Mouse (Mus musculus) liver, embryonic 15.5 days (tissue): ENCODE measurements around the gene Ccne1. TPM values are rescaled to one million over a fixed set of nuclear protein-coding genes. Genes with fewer than 3 reads are reported as not detected.

Experiments
- ATAC-seq: fragments of 200-750 bp; cut with Nextera tagmentation; 2 replicates; pipeline ENCODE4 v1.8.0; 2017; ENCODE audit warnings: moderate number of reproducible peaks, mild to moderate bottlenecking, moderate library complexity; ENCODE audit not compliant: insufficient read depth
- H3K27ac ChIP-seq: fragments of 300-500 bp; sonication (generic); replicated peaks from 2 replicates; pipeline ENCODE4 v1.5.1; 2015; ENCODE audit warnings: mild to moderate bottlenecking, inconsistent platforms
- H3K27me3 ChIP-seq: fragments of 300-500 bp; sonication (generic); 2 replicates; pipeline ENCODE4 v1.6.1; 2015; ENCODE audit warnings: mild to moderate bottlenecking, inconsistent platforms
- H3K36me3 ChIP-seq: fragments of 300-500 bp; sonication (generic); replicated peaks from 2 replicates; pipeline ENCODE4 v1.6.1; 2015; ENCODE audit warnings: moderate library complexity, mild to moderate bottlenecking, inconsistent platforms
- H3K4me1 ChIP-seq: fragments of 300-500 bp; sonication (generic); replicated peaks from 2 replicates; pipeline ENCODE4 v1.6.1; 2015; ENCODE audit warnings: inconsistent platforms
- H3K4me2 ChIP-seq: fragments of 300-500 bp; sonication (generic); 2 replicates; pipeline ENCODE4 v1.6.1; 2015; ENCODE audit warnings: moderate library complexity, mild to moderate bottlenecking, inconsistent platforms
- H3K4me3 ChIP-seq: fragments of 300-500 bp; sonication (generic); replicated peaks from 2 replicates; pipeline ENCODE4 v1.5.1; 2015; ENCODE audit warnings: mild to moderate bottlenecking, inconsistent platforms
- H3K9ac ChIP-seq: fragments of 300-500 bp; sonication (generic); 2 replicates; pipeline ENCODE4 v1.6.1; 2015; ENCODE audit warnings: moderate library complexity, mild to moderate bottlenecking, inconsistent platforms
- H3K9me3 ChIP-seq: fragments of 300-500 bp; sonication (generic); replicated peaks from 2 replicates; pipeline ENCODE4 v1.6.1; 2016; ENCODE audit warnings: inconsistent platforms
- WGBS: fragments of 180-500 bp; shearing (Covaris S2); methylation state at CpG from one replicate; pipeline ENCODE4 v1.1.7; 2015; ENCODE audit warnings: mixed read lengths; ENCODE audit not compliant: insufficient replicate concordance; 5-methylcytosine and 5-hydroxymethylcytosine counted together
- polyA plus RNA-seq: library from polyadenylated mRNA; unstranded; fragments of >200 nt; fragmentation: Nextera tagmentation; extraction: Ambion mirVana; gene quantifications from 2 replicates; pipeline ENCODE4 v1.2.1, GENCODE M21; 2015

Gene Ccne1
- polyA plus RNA-seq, 1 experiment from 2014 or later, result 79.9 TPM

GRCm38 (mm10) chr7:38074514-38074913 lies 32.8 kb downstream of the Ccne1 start:
- Histone ChIP-seq H3K4me2 (no peak overlapping the region), H3K36me3 (no peaks in the 10 kb centered on the region), H3K9me3 (no peaks in the 10 kb centered on the region), H3K4me3 (no peak overlapping the region), H3K9ac (no peak overlapping the region), H3K27ac (no peak overlapping the region), H3K4me1 (no peaks in the 10 kb centered on the region), H3K27me3 (peaks cover 24% of the 10 kb centered on the region)
- ATAC-seq, result no peak
- 10% methylated on average over 14 of the region's 14 CpGs for WGBS

- Histone ChIP-seq H3K27me3 (peaks cover 24% of the 10 kb centered on the region), H3K9me3 (no peaks in the 10 kb centered on the region), H3K9ac (no peak overlapping the region), H3K4me1 (no peaks in the 10 kb centered on the region), H3K36me3 (no peaks in the 10 kb centered on the region), H3K4me2 (no peak overlapping the region), H3K4me3 (no peak overlapping the region), H3K27ac (no peak overlapping the region)
- ATAC-seq, result no peak
- WGBS, result 18% methylated on average over 3 of the region's 3 CpGs
These were observed 33.6 kb downstream of the Ccne1 start for GRCm38 (mm10) chr7:38073782-38074181.

- no peak overlapping the region for H3K9ac ChIP-seq
- H3K27me3 ChIP-seq, result peaks cover 20% of the 10 kb centered on the region
- no peak for ATAC-seq
- H3K4me3 ChIP-seq, result no peak overlapping the region
- no peaks in the 10 kb centered on the region for H3K4me1 ChIP-seq
- no peak overlapping the region for H3K4me2 ChIP-seq
- no peaks in the 10 kb centered on the region for H3K36me3 ChIP-seq
- WGBS, result 50% methylated on average over 5 of the region's 5 CpGs
- no peaks in the 10 kb centered on the region for H3K9me3 ChIP-seq
- H3K27ac ChIP-seq, result no peak overlapping the region
These were observed 36.3 kb downstream of the Ccne1 start for GRCm38 (mm10) chr7:38071065-38071464.

GRCm38 (mm10) chr7:38070663-38071062 lies 36.7 kb downstream of the Ccne1 start:
- H3K36me3 ChIP-seq, result no peaks in the 10 kb centered on the region
- ATAC-seq, result no peak
- WGBS, result 15% methylated on average over 2 of the region's 2 CpGs

GRCm38 (mm10) chr7:38064431-38064830 lies 42.9 kb downstream of the Ccne1 start:
- Histone ChIP-seq H3K4me1 (peaks cover 15% of the 10 kb centered on the region), H3K9ac (no peak overlapping the region), H3K4me2 (no peak overlapping the region), H3K4me3 (no peak overlapping the region), H3K36me3 (no peaks in the 10 kb centered on the region), H3K27me3 (no peaks in the 10 kb centered on the region; the same call in 1 of the 2 replicates), H3K27ac (no peak overlapping the region), H3K9me3 (no peaks in the 10 kb centered on the region)
- no peak for ATAC-seq
- WGBS, result 33% methylated on average over 4 of the region's 4 CpGs

More at GRCm38 (mm10) chr7:38070663-38071062, 36.7 kb downstream of the Ccne1 start:
- Histone ChIP-seq H3K9ac (no peak overlapping the region), H3K4me2 (no peak overlapping the region), H3K27ac (no peak overlapping the region), H3K4me3 (no peak overlapping the region), H3K9me3 (no peaks in the 10 kb centered on the region), H3K4me1 (no peaks in the 10 kb centered on the region), H3K27me3 (peaks cover 18% of the 10 kb centered on the region)

- 2% methylated on average over 57 of the region's 57 CpGs for WGBS
- H3K27ac ChIP-seq, result no peak overlapping the region
- peak; percentile 83 for ATAC-seq
These were observed 46.0 kb downstream of the Ccne1 start for GRCm38 (mm10) chr7:38061060-38061970.

GRCm38 (mm10) chr7:38059636-38060330 lies 47.6 kb downstream of the Ccne1 start:
- 46% methylated on average over 8 of the region's 8 CpGs for WGBS
- ATAC-seq, result no peak

More at GRCm38 (mm10) chr7:38061060-38061970, 46.0 kb downstream of the Ccne1 start:
- Histone ChIP-seq H3K4me1 (peaks cover 15% of the 10 kb centered on the region), H3K4me3 (peak overlapping the region; percentile 61), H3K36me3 (no peaks in the 10 kb centered on the region), H3K9ac (peak overlapping the region; percentile 50), H3K4me2 (peak overlapping the region; percentile 81), H3K9me3 (no peaks in the 10 kb centered on the region), H3K27me3 (no peaks in the 10 kb centered on the region; the same call in 1 of the 2 replicates)

GRCm38 (mm10) chr7:38059096-38059495 lies 48.2 kb downstream of the Ccne1 start:
- peaks cover 11% of the 10 kb centered on the region for H3K4me1 ChIP-seq
- H3K27me3 ChIP-seq, result no peaks in the 10 kb centered on the region; the same call in 1 of the 2 replicates
- no peaks in the 10 kb centered on the region for H3K9me3 ChIP-seq
- H3K36me3 ChIP-seq, result no peaks in the 10 kb centered on the region
- H3K4me3 ChIP-seq, result no peak overlapping the region
- no peak overlapping the region for H3K9ac ChIP-seq
- H3K27ac ChIP-seq, result no peak overlapping the region
- no peak for ATAC-seq
- 47% methylated on average over 7 of the region's 7 CpGs for WGBS
- H3K4me2 ChIP-seq, result no peak overlapping the region

More at GRCm38 (mm10) chr7:38059636-38060330, 47.6 kb downstream of the Ccne1 start:
- H3K4me1 ChIP-seq, result peaks cover 15% of the 10 kb centered on the region
- no peak overlapping the region for H3K9ac ChIP-seq
- H3K4me3 ChIP-seq, result no peak overlapping the region
- H3K27ac ChIP-seq, result no peak overlapping the region
- H3K9me3 ChIP-seq, result no peaks in the 10 kb centered on the region
- H3K4me2 ChIP-seq, result no peak overlapping the region
- no peaks in the 10 kb centered on the region; the same call in 1 of the 2 replicates for H3K27me3 ChIP-seq
- no peaks in the 10 kb centered on the region for H3K36me3 ChIP-seq

- 52% methylated on average over 2 of the region's 2 CpGs for WGBS
These were observed 51.3 kb downstream of the Ccne1 start for GRCm38 (mm10) chr7:38055996-38056395.

GRCm38 (mm10) chr7:38054246-38054645 lies 53.1 kb downstream of the Ccne1 start:
- Histone ChIP-seq H3K27ac (no peak overlapping the region), H3K4me1 (no peaks in the 10 kb centered on the region), H3K36me3 (no peaks in the 10 kb centered on the region), H3K4me2 (no peak overlapping the region), H3K9ac (no peak overlapping the region), H3K4me3 (no peak overlapping the region), H3K9me3 (no peaks in the 10 kb centered on the region), H3K27me3 (no peaks in the 10 kb centered on the region)
- WGBS, result 64% methylated on average over 9 of the region's 9 CpGs
- no peak for ATAC-seq

More at GRCm38 (mm10) chr7:38055996-38056395, 51.3 kb downstream of the Ccne1 start:
- Histone ChIP-seq H3K27ac (no peak overlapping the region), H3K4me3 (no peak overlapping the region), H3K27me3 (no peaks in the 10 kb centered on the region; the same call in 1 of the 2 replicates), H3K4me2 (no peak overlapping the region), H3K9me3 (no peaks in the 10 kb centered on the region), H3K36me3 (no peaks in the 10 kb centered on the region), H3K9ac (no peak overlapping the region), H3K4me1 (peaks cover 4% of the 10 kb centered on the region; the same call in 1 of the 2 replicates)
- no peak for ATAC-seq
